Mouse (Mus musculus) forebrain, embryonic 12.5 days (tissue): ENCODE results near the gene Fbln2. TPM values are rescaled to one million over a fixed set of nuclear protein-coding genes. Genes with fewer than 3 reads are reported as not detected.
"Not testable (repeated sequence)": the region's sequence is repeated elsewhere in the genome, so short reads cannot be mapped to it uniquely, and the experiment has no call there.

ENCODE experiments used
- ATAC-seq: fragments of 200-750 bp; cut with Nextera tagmentation; 2 replicates; pipeline ENCODE4 v1.8.0; 2017; ENCODE audit warnings: moderate TSS enrichment; ENCODE audit not compliant: low FRiP score
- H3K27ac ChIP-seq: fragments of 300-500 bp; sonication (generic); 2 replicates; pipeline ENCODE4 v1.5.1; 2016; ENCODE audit warnings: mild to moderate bottlenecking
- H3K27me3 ChIP-seq: fragments of 300-500 bp; sonication (generic); 2 replicates; pipeline ENCODE4 v1.6.1; 2016; ENCODE audit warnings: mild to moderate bottlenecking
- H3K36me3 ChIP-seq: fragments of 300-500 bp; sonication (generic); replicated peaks from 2 replicates; pipeline ENCODE4 v1.6.1; 2016; ENCODE audit warnings: mild to moderate bottlenecking
- H3K4me1 ChIP-seq: fragments of 300-500 bp; sonication (generic); 2 replicates; pipeline ENCODE4 v1.6.1; 2016
- H3K4me2 ChIP-seq: fragments of 300-500 bp; sonication (generic); 2 replicates; pipeline ENCODE4 v1.6.1; 2016; ENCODE audit warnings: mild to moderate bottlenecking, moderate library complexity
- H3K4me3 ChIP-seq: fragments of 300-500 bp; sonication (generic); replicated peaks from 2 replicates; pipeline ENCODE4 v1.5.1; 2016; ENCODE audit warnings: mild to moderate bottlenecking
- H3K9ac ChIP-seq: fragments of 300-500 bp; sonication (generic); 2 replicates; pipeline ENCODE4 v1.6.1; 2016; ENCODE audit warnings: mild to moderate bottlenecking
- H3K9me3 ChIP-seq: fragments of 300-500 bp; sonication (generic); 2 replicates; pipeline ENCODE4 v1.6.1; 2016
- WGBS: fragments of 180-500 bp; shearing (Covaris S2); methylation state at CpG from one replicate; pipeline ENCODE4 v1.1.7; 2016; 5-methylcytosine and 5-hydroxymethylcytosine counted together
- polyA plus RNA-seq: library from polyadenylated mRNA; unstranded; fragments of >200 nt; fragmentation: Nextera tagmentation; extraction: Ambion mirVana; gene quantifications from 2 replicates; pipeline ENCODE4 v1.2.1, GENCODE M21; 2016

The Fbln2 gene
- polyA plus RNA-seq = 39.4 and 45.6 TPM in 2 replicates

GRCm38 (mm10) chr6:91212155-91212554, at the start of gene Fbln2:
TSS of gene Fbln2 (plus strand) at chr6:91212455.
- not testable (repeated sequence) for H3K9me3 ChIP-seq, H3K27ac ChIP-seq, ATAC-seq, H3K36me3 ChIP-seq
- Histone ChIP-seq H3K4me3 (peak within 1 kb of the TSS; percentile 33), H3K4me2 (peak within 1 kb of the TSS; percentile 59), H3K9ac (peak within 1 kb of the TSS; percentile 46), H3K27me3 (peaks cover 29% of the 10 kb centered on the region), H3K4me1 (peaks cover 25% of the 10 kb centered on the region)

- peaks cover 16% of the 10 kb centered on the region; the same call in 1 of the 2 replicates for H3K36me3 ChIP-seq
- no peaks in the 10 kb centered on the region for H3K9me3 ChIP-seq
- ATAC-seq = no peak
- no peaks in the 10 kb centered on the region for H3K27me3 ChIP-seq
- H3K4me1 ChIP-seq = peaks cover 32% of the 10 kb centered on the region
- H3K9ac ChIP-seq = no peak overlapping the region
- WGBS = 86% methylated on average over 5 of the region's 5 CpGs
- no peak overlapping the region for H3K4me2 ChIP-seq
- no peak overlapping the region for H3K4me3 ChIP-seq
- H3K27ac ChIP-seq = no peak overlapping the region
Observed at GRCm38 (mm10) chr6:91163195-91163911, 48.9 kb upstream of the Fbln2 start.

- H3K4me1 ChIP-seq = peaks cover 20% of the 10 kb centered on the region
- H3K9ac ChIP-seq = no peak overlapping the region
- peaks cover 18% of the 10 kb centered on the region; the same call in 1 of the 2 replicates for H3K36me3 ChIP-seq
- ATAC-seq = no peak
- H3K4me3 ChIP-seq = no peak overlapping the region
- no peak overlapping the region for H3K4me2 ChIP-seq
- H3K9me3 ChIP-seq = no peaks in the 10 kb centered on the region
- WGBS = 79% methylated on average over 2 of the region's 2 CpGs
- H3K27ac ChIP-seq = no peak overlapping the region
- H3K27me3 ChIP-seq = no peaks in the 10 kb centered on the region
Observed at GRCm38 (mm10) chr6:91164584-91164983, 47.7 kb upstream of the Fbln2 start.

DNA sequence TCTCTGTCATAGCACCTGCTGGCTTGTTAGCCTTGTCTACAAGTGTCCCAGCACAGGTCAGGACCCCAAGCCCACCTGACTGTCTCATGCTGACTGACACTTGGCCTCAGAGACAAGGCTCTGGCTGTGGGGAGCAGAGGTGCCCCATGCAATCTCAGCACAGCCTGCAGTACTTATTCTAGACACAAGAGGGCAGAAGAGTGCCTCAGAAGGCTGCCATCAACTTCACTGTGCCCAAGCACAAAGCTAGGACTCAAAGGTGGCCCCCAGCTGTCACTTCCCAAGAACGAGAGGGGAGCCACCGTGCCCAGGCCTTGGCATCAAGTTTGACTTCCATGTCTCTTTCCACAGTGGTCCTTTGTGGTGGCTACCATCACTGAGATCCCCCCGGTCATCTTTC, 47.0 kb upstream of the Fbln2 start:
- peaks cover 18% of the 10 kb centered on the region; the same call in 1 of the 2 replicates for H3K36me3 ChIP-seq
- ATAC-seq = peak; percentile 45
- H3K4me1 ChIP-seq = peaks cover 15% of the 10 kb centered on the region
- 33% methylated on average over 3 of the region's 3 CpGs for WGBS
- no peak overlapping the region for H3K4me3 ChIP-seq
- no peak overlapping the region for H3K9ac ChIP-seq
- no peak overlapping the region for H3K27ac ChIP-seq
- no peaks in the 10 kb centered on the region for H3K27me3 ChIP-seq
- H3K4me2 ChIP-seq = no peak overlapping the region
- H3K9me3 ChIP-seq = no peaks in the 10 kb centered on the region

- Histone ChIP-seq H3K9me3 (no peaks in the 10 kb centered on the region), H3K4me1 (peaks cover 7% of the 10 kb centered on the region), H3K9ac (no peak overlapping the region), H3K27ac (no peak overlapping the region), H3K4me3 (no peak overlapping the region), H3K27me3 (no peaks in the 10 kb centered on the region), H3K36me3 (peaks cover 28% of the 10 kb centered on the region), H3K4me2 (no peak overlapping the region)
- no peak; the same call in 1 of the 2 replicates for ATAC-seq
- WGBS = 67% methylated on average over 3 of the region's 3 CpGs
Observed at GRCm38 (mm10) chr6:91167828-91168227, 44.4 kb upstream of the Fbln2 start.

DNA sequence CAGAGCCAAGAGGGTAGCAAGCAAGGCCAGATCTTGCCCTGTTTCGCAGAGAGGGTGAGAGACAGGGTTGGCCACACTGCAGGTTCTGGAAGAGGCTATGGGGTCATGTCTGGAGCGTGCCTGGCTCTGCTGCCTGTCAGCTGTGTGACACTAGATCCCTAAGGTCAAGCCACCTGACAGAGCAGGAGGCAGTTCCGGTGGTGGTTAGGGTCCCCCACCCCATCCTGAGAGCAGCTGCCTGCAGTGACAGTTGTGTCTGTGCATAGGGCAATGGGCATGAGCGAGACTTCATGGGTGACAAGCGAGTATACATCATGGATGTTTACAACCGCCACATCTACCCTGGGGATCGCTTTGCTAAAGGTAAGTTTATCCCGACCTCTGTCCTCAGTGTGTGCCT, 43.1 kb upstream of the Fbln2 start:
- H3K9ac ChIP-seq = no peak overlapping the region
- H3K27me3 ChIP-seq = no peaks in the 10 kb centered on the region
- no peak overlapping the region for H3K4me2 ChIP-seq
- no peak for ATAC-seq
- WGBS = 93% methylated on average over 8 of the region's 8 CpGs
- H3K36me3 ChIP-seq = peaks cover 36% of the 10 kb centered on the region
- no peak overlapping the region for H3K27ac ChIP-seq
- H3K4me1 ChIP-seq = peaks cover 3% of the 10 kb centered on the region
- H3K4me3 ChIP-seq = no peak overlapping the region
- H3K9me3 ChIP-seq = no peaks in the 10 kb centered on the region

GRCm38 (mm10) chr6:91171396-91171895, 40.8 kb upstream of the Fbln2 start:
- WGBS = 83% methylated on average over 3 of the region's 3 CpGs
- no peak for ATAC-seq
- no peak overlapping the region for H3K4me3 ChIP-seq
- no peak overlapping the region for H3K4me2 ChIP-seq
- no peaks in the 10 kb centered on the region for H3K27me3 ChIP-seq
- peaks cover 41% of the 10 kb centered on the region for H3K36me3 ChIP-seq
- no peaks in the 10 kb centered on the region for H3K4me1 ChIP-seq
- H3K9me3 ChIP-seq = no peaks in the 10 kb centered on the region
- H3K9ac ChIP-seq = no peak overlapping the region
- no peak overlapping the region for H3K27ac ChIP-seq

DNA sequence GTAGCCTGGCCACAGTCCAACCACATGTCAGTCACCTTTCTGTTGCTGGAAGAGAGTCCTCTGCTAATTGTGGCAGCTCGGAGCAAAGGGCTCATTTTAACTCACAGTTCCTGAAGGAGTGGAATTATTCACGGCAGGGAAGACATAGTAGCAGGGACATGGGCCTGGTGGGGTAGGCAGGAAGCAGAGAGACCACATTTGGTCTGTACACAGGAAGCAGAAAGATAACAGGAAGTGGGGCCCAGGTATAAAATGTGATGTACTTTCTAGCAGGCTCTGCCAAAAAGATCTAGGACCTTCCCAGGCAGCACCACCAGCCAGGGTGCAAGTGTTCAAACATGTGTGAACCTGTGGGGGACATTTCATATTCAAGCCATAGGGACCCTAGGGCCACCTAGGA, 39.9 kb upstream of the Fbln2 start:
- no peak overlapping the region for H3K4me3 ChIP-seq
- no peaks in the 10 kb centered on the region for H3K9me3 ChIP-seq
- peaks cover 40% of the 10 kb centered on the region for H3K36me3 ChIP-seq
- WGBS = 78% methylated on average over 2 of the region's 2 CpGs
- no peak for ATAC-seq
- H3K4me2 ChIP-seq = no peak overlapping the region
- no peak overlapping the region for H3K27ac ChIP-seq
- H3K9ac ChIP-seq = no peak overlapping the region
- no peaks in the 10 kb centered on the region for H3K4me1 ChIP-seq
- no peaks in the 10 kb centered on the region for H3K27me3 ChIP-seq

DNA sequence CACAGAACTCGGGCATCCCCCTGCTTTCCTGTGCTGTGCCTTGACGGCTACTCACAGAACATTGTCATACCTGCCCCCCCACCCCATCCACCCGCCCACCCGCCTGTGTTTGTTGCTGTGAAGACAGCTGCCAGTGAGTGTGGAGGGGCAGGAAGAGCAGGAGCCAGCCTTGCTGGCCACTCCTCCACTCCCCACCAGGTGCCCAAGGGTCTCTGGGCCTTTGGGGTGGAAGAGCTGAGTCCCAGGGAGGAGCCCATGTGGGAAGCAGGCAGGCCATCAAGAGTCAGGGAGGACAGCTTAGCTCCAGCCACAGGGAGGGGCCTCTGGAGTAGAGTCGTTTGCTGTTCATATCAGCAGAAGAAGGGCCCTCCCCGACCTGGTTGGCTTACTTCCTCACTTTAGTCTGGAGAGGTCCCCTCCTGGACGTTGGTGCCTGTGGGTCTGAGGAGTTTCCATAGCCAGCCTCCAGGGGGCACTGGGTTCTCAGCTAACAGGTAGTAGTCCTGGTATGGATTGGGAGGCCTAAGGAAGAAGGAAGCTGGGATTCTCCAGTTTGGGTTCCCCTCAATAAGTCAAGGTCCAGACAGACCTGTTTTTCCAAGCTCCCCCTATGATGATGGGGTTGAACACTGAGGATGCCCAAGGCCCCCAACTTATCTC, 38.9 kb upstream of the Fbln2 start:
- no peak overlapping the region for H3K4me2 ChIP-seq
- H3K9ac ChIP-seq = no peak overlapping the region
- no peak overlapping the region for H3K27ac ChIP-seq
- no peaks in the 10 kb centered on the region for H3K4me1 ChIP-seq
- H3K36me3 ChIP-seq = peaks cover 40% of the 10 kb centered on the region
- ATAC-seq = peak; percentile 55; the same call in 1 of the 2 replicates
- H3K4me3 ChIP-seq = no peak overlapping the region
- no peaks in the 10 kb centered on the region for H3K9me3 ChIP-seq
- 49% methylated on average over 7 of the region's 7 CpGs for WGBS
- H3K27me3 ChIP-seq = no peaks in the 10 kb centered on the region

GRCm38 (mm10) chr6:91174211-91174610, 38.0 kb upstream of the Fbln2 start:
- H3K9ac ChIP-seq = no peak overlapping the region
- H3K4me3 ChIP-seq = no peak overlapping the region
- no peaks in the 10 kb centered on the region for H3K27me3 ChIP-seq
- H3K4me2 ChIP-seq = no peak overlapping the region
- no peak overlapping the region for H3K27ac ChIP-seq
- WGBS = 88% methylated on average over 3 of the region's 3 CpGs
- no peak for ATAC-seq
- H3K9me3 ChIP-seq = no peaks in the 10 kb centered on the region
- no peaks in the 10 kb centered on the region for H3K4me1 ChIP-seq
- peaks cover 33% of the 10 kb centered on the region for H3K36me3 ChIP-seq

DNA sequence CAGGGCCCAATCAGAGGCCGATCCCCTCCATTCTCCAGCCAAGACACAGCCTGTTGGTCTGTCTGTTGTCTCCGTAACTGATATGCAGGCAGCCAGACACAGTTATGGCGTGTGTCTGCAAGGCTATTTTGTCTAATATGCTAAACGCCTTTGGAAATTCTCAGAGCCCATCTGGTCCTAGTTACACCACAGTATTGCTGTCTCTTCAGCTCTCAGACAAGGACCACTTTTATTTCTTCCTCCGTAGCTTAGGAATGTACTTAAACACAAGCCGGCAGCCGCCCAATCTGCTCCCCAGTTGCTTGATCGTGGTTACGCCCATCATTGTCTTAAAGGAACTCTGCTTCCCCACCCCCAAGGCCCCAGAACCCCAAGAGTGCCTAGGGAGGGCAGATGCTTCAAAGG, 31.5 kb upstream of the Fbln2 start:
- H3K36me3 ChIP-seq = no peaks in the 10 kb centered on the region
- ATAC-seq = no peak
- H3K4me3 ChIP-seq = no peak overlapping the region
- 0 out of 2 replicates have a peak overlapping the region, but pooled peaks have one; percentile 25 for H3K27ac ChIP-seq
- WGBS = 57% methylated on average over 9 of the region's 9 CpGs
- no peaks in the 10 kb centered on the region for H3K27me3 ChIP-seq
- H3K4me2 ChIP-seq = no peak overlapping the region
- no peak overlapping the region for H3K9ac ChIP-seq
- H3K9me3 ChIP-seq = no peaks in the 10 kb centered on the region
- no peaks in the 10 kb centered on the region; the same call in 1 of the 2 replicates for H3K4me1 ChIP-seq

- no peak overlapping the region for H3K27ac ChIP-seq
- no peaks in the 10 kb centered on the region for H3K27me3 ChIP-seq
- WGBS = 87% methylated on average over 2 of the region's 2 CpGs
- ATAC-seq = no peak
- H3K4me2 ChIP-seq = no peak overlapping the region
- no peaks in the 10 kb centered on the region; the same call in 1 of the 2 replicates for H3K4me1 ChIP-seq
- H3K9me3 ChIP-seq = no peaks in the 10 kb centered on the region
- H3K36me3 ChIP-seq = no peaks in the 10 kb centered on the region
- H3K4me3 ChIP-seq = no peak overlapping the region
- no peak overlapping the region; the same call in 1 of the 2 replicates for H3K9ac ChIP-seq
Observed at GRCm38 (mm10) chr6:91181320-91181719, 30.9 kb upstream of the Fbln2 start.
